Mouse (Mus musculus): ENCODE data around the gene Lamb2. TPM values are rescaled to one million over a fixed set of nuclear protein-coding genes. Genes with fewer than 3 reads are reported as not detected.
A peak's percentile ranks its signal among the peaks of the same experiment; 100 is the strongest.

Gene Lamb2
- polyA plus RNA-seq (2015; fragmentation: Nextera tagmentation; extraction: Ambion mirVana): 8.9 and 10.1 TPM in 2 replicates

DNA sequence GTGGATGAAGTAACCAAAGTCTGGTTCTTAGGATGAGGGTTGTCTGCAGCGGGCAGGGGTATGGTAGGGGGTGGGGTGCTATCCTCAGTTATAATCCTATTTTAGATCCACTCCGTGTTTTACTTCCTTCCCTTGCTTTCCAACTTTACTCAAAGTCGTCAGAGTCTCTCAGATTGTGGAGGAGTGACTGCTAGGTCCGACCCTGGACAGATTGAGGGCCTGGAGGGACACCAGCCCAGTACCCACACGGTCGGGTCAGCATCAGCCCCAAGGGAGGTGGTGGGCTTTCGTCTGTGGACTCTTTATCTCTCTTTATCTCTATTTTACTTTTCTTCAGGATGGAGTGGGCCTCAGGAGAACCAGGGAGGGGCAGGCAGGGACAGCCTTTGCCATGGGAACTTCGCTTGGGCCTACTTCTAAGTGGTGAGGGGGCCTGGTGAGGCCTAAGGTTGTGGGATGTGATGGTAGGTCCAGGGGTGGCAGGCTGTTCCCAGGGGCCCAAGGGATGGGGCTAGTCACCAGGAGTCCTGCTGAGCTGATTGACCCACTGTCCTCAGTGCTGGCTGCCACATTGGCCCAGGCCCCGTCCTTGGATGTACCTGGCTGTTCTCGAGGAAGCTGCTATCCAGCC lies at the start of gene Lamb2:
Gene Lamb2 (plus strand): TSS at position 16 of the 631 bp plus-strand sequence.
- no peak within 1 kb of the TSS for H3K27ac ChIP-seq (ENCODE audit: low read depth, low read length)
- 9% methylated on average over 10 of the region's 10 CpGs for WGBS
- peak within 1 kb of the TSS; percentile 62 for H3K4me2 ChIP-seq (replicated peaks; ENCODE audit: low read depth)
- ATAC-seq: peak; percentile 36; the same call in 1 of the 2 replicates
- H3K4me3 ChIP-seq (ENCODE audit: low read depth, low read length): peak within 1 kb of the TSS; percentile 47
- no peaks in the 10 kb centered on the region for H3K9me3 ChIP-seq (ENCODE audit: control insufficient read depth)
- peak within 1 kb of the TSS; percentile 48 for H3K9ac ChIP-seq (ENCODE audit: low read depth, low read length)
- H3K27me3 ChIP-seq (replicated peaks; ENCODE audit: control insufficient read depth, insufficient read depth, low read length): no peaks in the 10 kb centered on the region
- 0 out of 2 replicates have a peak, but pooled peaks cover 7% of the 10 kb centered on the region for H3K4me1 ChIP-seq (replicated peaks; ENCODE audit: control insufficient read depth, insufficient read depth, low read length)
- no peak for TF ChIP-seq CTCF (IDR thresholded peaks at IDR 0.05; ENCODE audit: low read depth)
- H3K36me3 ChIP-seq (ENCODE audit: control insufficient read depth, insufficient read depth): peaks cover 29% of the 10 kb centered on the region

DNA sequence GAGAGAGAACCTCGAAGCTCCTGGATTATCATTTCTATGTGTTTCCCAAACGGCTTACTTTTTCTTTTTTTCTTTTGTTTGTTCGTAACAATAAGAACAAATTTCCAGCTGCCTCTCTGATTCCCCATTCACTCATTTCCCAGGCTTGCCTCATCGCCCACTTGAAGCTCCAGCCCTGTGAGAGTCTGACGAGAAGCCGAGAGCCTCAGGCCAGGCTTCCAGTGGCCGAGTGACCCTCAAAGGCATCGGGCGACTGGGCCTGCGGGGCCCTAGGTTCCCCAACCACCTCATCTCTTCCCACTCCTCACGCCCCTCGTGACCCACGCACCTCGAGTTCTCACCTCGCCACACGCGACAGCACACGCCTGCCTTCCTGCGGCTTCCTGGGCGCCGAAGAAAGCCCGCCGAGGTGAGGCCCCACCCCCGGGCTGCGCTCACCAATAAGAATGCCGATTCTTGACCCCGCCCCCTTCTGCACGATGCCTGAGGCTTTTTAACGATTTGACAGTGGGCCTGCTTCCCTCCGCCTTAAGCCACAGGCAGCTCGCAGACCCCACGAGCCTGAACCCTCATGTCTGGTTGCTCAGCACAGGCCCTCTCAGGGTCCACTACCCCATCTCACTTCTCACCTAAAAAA lies 48.0 kb upstream of the Lamb2 start:
- H3K27me3 ChIP-seq (replicated peaks; ENCODE audit: control insufficient read depth, insufficient read depth, low read length): no peaks in the 10 kb centered on the region
- no peak overlapping the region for H3K9ac ChIP-seq (ENCODE audit: low read depth, low read length)
- H3K4me2 ChIP-seq (replicated peaks; ENCODE audit: low read depth): peak overlapping the region; percentile 44; the same call in 1 of the 2 replicates
- H3K4me1 ChIP-seq (replicated peaks; ENCODE audit: control insufficient read depth, insufficient read depth, low read length): no peaks in the 10 kb centered on the region
- no peak overlapping the region for H3K27ac ChIP-seq (ENCODE audit: low read depth, low read length)
- peak overlapping the region; percentile 7; the same call in 1 of the 2 replicates for H3K4me3 ChIP-seq (ENCODE audit: low read depth, low read length)
- H3K36me3 ChIP-seq (ENCODE audit: control insufficient read depth, insufficient read depth): no peaks in the 10 kb centered on the region
- no peak for TF ChIP-seq CTCF (IDR thresholded peaks at IDR 0.05; ENCODE audit: low read depth)
- ATAC-seq: no peak
- no peaks in the 10 kb centered on the region for H3K9me3 ChIP-seq (ENCODE audit: control insufficient read depth)
- 51% methylated on average over 32 of the region's 32 CpGs for WGBS

GRCm38 (mm10) chr9:108436182-108436581 lies 43.4 kb upstream of the Lamb2 start, which contains the start of gene BC048562:
TSS of gene BC048562 (plus strand) at chr9:108436482.
- H3K4me3 ChIP-seq (ENCODE audit: low read depth, low read length): no peak within 1 kb of the TSS
- H3K27ac ChIP-seq (ENCODE audit: low read depth, low read length): no peak within 1 kb of the TSS
- H3K4me2 ChIP-seq (replicated peaks; ENCODE audit: low read depth): no peak within 1 kb of the TSS
- H3K4me1 ChIP-seq (replicated peaks; ENCODE audit: control insufficient read depth, insufficient read depth, low read length): no peaks in the 10 kb centered on the region
- WGBS: 67% methylated on average over 3 of the region's 3 CpGs
- no peak within 1 kb of the TSS for H3K9ac ChIP-seq (ENCODE audit: low read depth, low read length)
- no peak for TF ChIP-seq CTCF (IDR thresholded peaks at IDR 0.05; ENCODE audit: low read depth)
- no peaks in the 10 kb centered on the region for H3K36me3 ChIP-seq (ENCODE audit: control insufficient read depth, insufficient read depth)
- no peaks in the 10 kb centered on the region for H3K27me3 ChIP-seq (replicated peaks; ENCODE audit: control insufficient read depth, insufficient read depth, low read length)
- no peak for ATAC-seq
- no peaks in the 10 kb centered on the region for H3K9me3 ChIP-seq (ENCODE audit: control insufficient read depth)

GRCm38 (mm10) chr9:108439176-108439575 lies 40.4 kb upstream of the Lamb2 start:
- WGBS: 76% methylated on average over 6 of the region's 6 CpGs
- no peaks in the 10 kb centered on the region for H3K9me3 ChIP-seq (ENCODE audit: control insufficient read depth)

GRCm38 (mm10) chr9:108440485-108440884 lies 39.1 kb upstream of the Lamb2 start:
- ATAC-seq: no peak
- Histone ChIP-seq H3K4me3 (ENCODE audit: low read depth, low read length) (no peak overlapping the region), H3K4me2 (replicated peaks; ENCODE audit: low read depth) (no peak overlapping the region), H3K27me3 (replicated peaks; ENCODE audit: control insufficient read depth, insufficient read depth, low read length) (no peaks in the 10 kb centered on the region), H3K9ac (ENCODE audit: low read depth, low read length) (no peak overlapping the region), H3K36me3 (ENCODE audit: control insufficient read depth, insufficient read depth) (no peaks in the 10 kb centered on the region), H3K27ac (ENCODE audit: low read depth, low read length) (no peak overlapping the region), H3K9me3 (ENCODE audit: control insufficient read depth) (no peaks in the 10 kb centered on the region), H3K4me1 (replicated peaks; ENCODE audit: control insufficient read depth, insufficient read depth, low read length) (no peaks in the 10 kb centered on the region)
- TF ChIP-seq CTCF (IDR thresholded peaks at IDR 0.05; ENCODE audit: low read depth): no peak
- WGBS: 74% methylated on average over 5 of the region's 5 CpGs

More at GRCm38 (mm10) chr9:108439176-108439575, 40.4 kb upstream of the Lamb2 start:
- Histone ChIP-seq H3K36me3 (ENCODE audit: control insufficient read depth, insufficient read depth) (no peaks in the 10 kb centered on the region), H3K9ac (ENCODE audit: low read depth, low read length) (no peak overlapping the region), H3K27ac (ENCODE audit: low read depth, low read length) (no peak overlapping the region), H3K4me2 (replicated peaks; ENCODE audit: low read depth) (no peak overlapping the region), H3K4me3 (ENCODE audit: low read depth, low read length) (no peak overlapping the region), H3K27me3 (replicated peaks; ENCODE audit: control insufficient read depth, insufficient read depth, low read length) (no peaks in the 10 kb centered on the region), H3K4me1 (replicated peaks; ENCODE audit: control insufficient read depth, insufficient read depth, low read length) (no peaks in the 10 kb centered on the region)
- no peak for ATAC-seq
- TF ChIP-seq CTCF (IDR thresholded peaks at IDR 0.05; ENCODE audit: low read depth): no peak

- Histone ChIP-seq H3K4me2 (replicated peaks; ENCODE audit: low read depth) (no peak overlapping the region), H3K9me3 (ENCODE audit: control insufficient read depth) (no peaks in the 10 kb centered on the region), H3K36me3 (ENCODE audit: control insufficient read depth, insufficient read depth) (no peaks in the 10 kb centered on the region), H3K4me1 (replicated peaks; ENCODE audit: control insufficient read depth, insufficient read depth, low read length) (no peaks in the 10 kb centered on the region), H3K9ac (ENCODE audit: low read depth, low read length) (no peak overlapping the region), H3K27me3 (replicated peaks; ENCODE audit: control insufficient read depth, insufficient read depth, low read length) (no peaks in the 10 kb centered on the region), H3K27ac (ENCODE audit: low read depth, low read length) (no peak overlapping the region), H3K4me3 (ENCODE audit: low read depth, low read length) (no peak overlapping the region)
- no peak for ATAC-seq
- WGBS: 80% methylated on average over 11 of the region's 11 CpGs
- TF ChIP-seq CTCF (IDR thresholded peaks at IDR 0.05; ENCODE audit: low read depth): no peak
These were observed 38.2 kb upstream of the Lamb2 start for GRCm38 (mm10) chr9:108441236-108441919.

Measured in intestine, postnatal 0 days (tissue).